8 mouse cellular contexts compared by ENCODE assay signal in the genomic region with DNA sequence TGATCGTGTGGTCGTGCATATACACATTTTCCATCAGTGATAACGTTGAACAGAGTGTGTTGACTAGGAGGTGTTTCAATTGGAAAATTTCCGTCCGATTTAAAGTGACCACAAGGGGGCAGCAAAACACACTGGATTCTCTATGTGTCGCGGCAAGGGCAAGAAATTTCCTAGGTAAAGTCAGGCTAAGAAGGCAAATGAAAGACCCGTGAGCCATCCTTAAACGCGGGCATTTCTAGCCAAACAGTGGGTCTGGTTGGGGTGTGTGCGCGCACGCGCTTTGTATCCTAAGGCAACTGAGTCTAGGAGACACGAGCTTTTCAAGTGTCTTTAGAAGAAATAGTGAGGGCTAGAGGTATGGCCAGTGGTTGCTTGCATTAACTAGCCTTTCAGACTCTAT.
A peak's percentile ranks its signal among the peaks of the same experiment; 100 is the strongest.
DNase-seq lines count a peak whose midpoint lies in the region; ATAC-seq and TF ChIP-seq lines count a peak whose summit lies in the region.

No protein-coding gene starts in this region.

- DNase-seq in 416B (ENCODE audit: low read depth): peak; percentile 77
- peak; percentile 81 for DNase-seq in heart, embryonic 10.5 days (ENCODE audit: low spot score)
- DNase-seq in liver: peak; percentile 59
- DNase-seq in monocyte, adult 2 months (ENCODE audit: low read depth in 1 of 2, low spot score in 2 of 2): peak; percentile 16 to 50
- peak; percentile 53 to 75 for DNase-seq in spleen, postnatal 4 days (ENCODE audit: low spot score in 2 of 2)

- no peaks in the 10 kb centered on the region for H3K9me3 ChIP-seq in embryonic facial prominence, embryonic 15.5 days (replicated peaks)
- no peaks in the 10 kb centered on the region for H3K9me3 ChIP-seq in heart, embryonic 10.5 days
- no peaks in the 10 kb centered on the region for H3K9me3 ChIP-seq in kidney, embryonic 15.5 days (replicated peaks)

- H3K36me3 ChIP-seq in embryonic facial prominence, embryonic 15.5 days: no peaks in the 10 kb centered on the region
- H3K36me3 ChIP-seq in heart, embryonic 10.5 days: no peaks in the 10 kb centered on the region
- no peaks in the 10 kb centered on the region for H3K36me3 ChIP-seq in kidney, embryonic 15.5 days

- no peaks in the 10 kb centered on the region for H3K27me3 ChIP-seq in embryonic facial prominence, embryonic 15.5 days
- H3K27me3 ChIP-seq in heart, embryonic 10.5 days (ENCODE audit: insufficient read depth, poor library complexity, severe bottlenecking): no peaks in the 10 kb centered on the region
- H3K27me3 ChIP-seq in kidney, embryonic 15.5 days: no peaks in the 10 kb centered on the region

- no peak for TF ChIP-seq POLR2A in bone marrow macrophage, adult 2 months (IDR thresholded peaks at IDR 0.05; ENCODE audit: borderline replicate concordance, low read depth, low read length)

- no peaks in the 10 kb centered on the region for H3K4me1 ChIP-seq in bone marrow macrophage, adult 2 months (ENCODE audit: control insufficient read depth, insufficient read depth, low read length)
- H3K4me1 ChIP-seq in embryonic facial prominence, embryonic 15.5 days: no peaks in the 10 kb centered on the region
- no peaks in the 10 kb centered on the region for H3K4me1 ChIP-seq in heart, embryonic 10.5 days
- H3K4me1 ChIP-seq in kidney, embryonic 15.5 days: 0 out of 2 replicates have a peak, but pooled peaks cover 4% of the 10 kb centered on the region

- H3K4me2 ChIP-seq in embryonic facial prominence, embryonic 15.5 days (replicated peaks): peak overlapping the region; percentile 37
- H3K4me2 ChIP-seq in kidney, embryonic 15.5 days: peak overlapping the region; percentile 50

- H3K9ac ChIP-seq in embryonic facial prominence, embryonic 15.5 days: no peak overlapping the region
- no peak overlapping the region for H3K9ac ChIP-seq in kidney, embryonic 15.5 days

- H3K4me3 ChIP-seq in bone marrow macrophage, adult 2 months (ENCODE audit: insufficient read depth, low read length): peak overlapping the region; percentile 57
- H3K4me3 ChIP-seq in embryonic facial prominence, embryonic 15.5 days (replicated peaks): peak overlapping the region; percentile 22; the same call in 1 of the 2 replicates
- H3K4me3 ChIP-seq in heart, embryonic 10.5 days: peak overlapping the region; percentile 42
- H3K4me3 ChIP-seq in kidney, embryonic 15.5 days (replicated peaks): 0 out of 2 replicates have a peak overlapping the region, but pooled peaks have one; percentile 10

- ATAC-seq in embryonic facial prominence, embryonic 15.5 days (ENCODE audit: insufficient number of reproducible peaks, low FRiP score, low TSS enrichment, low read depth): no peak
- peak; percentile 49; the same call in 1 of the 2 replicates for ATAC-seq in kidney, embryonic 15.5 days (replicated peaks; ENCODE audit: low FRiP score)

- TF ChIP-seq CTCF in bone marrow macrophage, adult 2 months (IDR thresholded peaks at IDR 0.05; ENCODE audit: low read depth, low read length): no peak

- H3K27ac ChIP-seq in bone marrow macrophage, adult 2 months (ENCODE audit: insufficient read depth, low read depth, low read length): peak overlapping the region; percentile 70
- H3K27ac ChIP-seq in embryonic facial prominence, embryonic 15.5 days (replicated peaks): no peak overlapping the region
- H3K27ac ChIP-seq in heart, embryonic 10.5 days: no peak overlapping the region
- no peak overlapping the region for H3K27ac ChIP-seq in kidney, embryonic 15.5 days

- WGBS in embryonic facial prominence, embryonic 15.5 days: 6% methylated on average over 15 of the region's 15 CpGs
- 10% methylated on average over 15 of the region's 15 CpGs for WGBS in heart, embryonic 10.5 days
- 14% methylated on average over 15 of the region's 15 CpGs for WGBS in kidney, embryonic 15.5 days
